Mouse (Mus musculus): ENCODE measurements at regions not wholly inside any gene's neighbourhood (a gene's known extent, or its start where the extent isn't known, plus 50 kb on each side); places are given as distances from the start of the nearest gene placed in this dataset.

GRCm38 (mm10) chr9:67610696-67611095, 51.2 kb upstream of the Tln2 start:
- TF ChIP-seq POLR2A (IDR thresholded peaks at IDR 0.05; ENCODE audit: low read depth, low read length) (no peak), CTCF (IDR thresholded peaks at IDR 0.05; ENCODE audit: borderline replicate concordance, insufficient read depth, low read length) (no peak)
